Mouse (Mus musculus): Measurements from ENCODE around the gene Sik1. TPM values are rescaled to one million over a fixed set of nuclear protein-coding genes. Genes with fewer than 3 reads are reported as not detected.
"Not testable (repeated sequence)": the region's sequence is repeated elsewhere in the genome, so short reads cannot be mapped to it uniquely, and the experiment has no call there.

Gene Sik1
- 10 to 100 TPM; 16.1 to 16.7 TPM for total RNA-seq (2021)
- long read RNA-seq, experiment 1, partial matches to known transcripts = 2 of 3 reads
- long read RNA-seq, experiment 1, other reads (novel, unspliced or antisense) = 1 of 3 reads
- long read RNA-seq, experiment 2, full-length matches to known transcripts = 1 of 4 reads
- long read RNA-seq, experiment 2, partial matches to known transcripts = 2 of 4 reads
- long read RNA-seq, experiment 2, other reads (novel, unspliced or antisense) = 1 of 4 reads

DNA sequence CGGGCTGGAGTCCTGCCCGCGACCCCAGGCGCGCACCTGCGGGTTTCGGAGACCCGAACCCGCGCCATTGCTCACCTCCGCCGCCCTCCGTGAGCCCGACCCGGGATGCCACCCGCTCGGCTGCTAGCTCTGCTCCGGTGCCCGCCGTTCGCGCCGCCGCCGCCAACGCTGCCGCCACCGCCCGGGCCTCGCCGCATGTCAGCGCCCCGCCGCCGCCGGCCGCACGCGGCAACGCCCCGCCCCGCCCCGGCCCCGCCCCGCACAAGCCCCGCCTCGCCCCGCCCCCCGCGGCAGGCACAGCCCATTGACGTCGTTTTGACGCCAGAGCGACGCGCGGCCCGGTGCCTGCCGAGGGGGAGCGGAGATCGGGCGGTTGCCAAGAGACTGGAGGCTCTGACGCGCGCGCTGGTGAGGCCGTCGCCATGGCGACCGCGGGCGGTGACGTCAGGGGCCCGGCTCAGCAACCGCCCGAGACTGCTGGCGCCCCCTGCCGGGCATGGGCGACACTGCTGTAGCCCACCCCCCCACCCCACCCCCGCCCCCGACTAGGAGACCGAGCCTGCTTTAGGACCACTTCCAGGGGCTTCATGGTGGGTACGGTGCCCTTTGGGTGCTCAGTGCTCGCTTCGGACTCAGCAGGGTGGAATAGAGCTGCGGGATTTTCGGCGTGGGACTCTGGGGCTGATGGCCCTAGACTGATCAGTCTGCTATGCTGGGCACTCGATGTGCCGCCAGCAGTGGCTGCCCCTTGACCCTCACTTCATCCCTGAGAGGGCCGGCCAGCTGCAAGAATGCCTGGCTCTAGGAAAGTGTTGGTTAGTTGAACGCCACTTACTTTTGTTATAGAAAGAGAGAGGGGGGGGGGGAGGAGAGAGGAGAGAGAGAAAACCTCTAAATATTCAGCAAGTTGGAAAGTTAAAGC is at the start of gene Sik1:
Sik1 (minus strand) TSS at position 208 of the 922 bp plus-strand sequence.
- DNase-seq (ENCODE audit: low spot score in 2 of 2) = peak; percentile 95 to 99

GRCm38 (mm10) chr17:31905201-31905790 is 49.7 kb upstream of the Sik1 start:
- DNase-seq (ENCODE audit: low spot score in 2 of 2) = no peak

GRCm38 (mm10) chr17:31904036-31904435 is 48.4 kb upstream of the Sik1 start:
- DNase-seq (ENCODE audit: low spot score in 2 of 2) = no peak

DNA sequence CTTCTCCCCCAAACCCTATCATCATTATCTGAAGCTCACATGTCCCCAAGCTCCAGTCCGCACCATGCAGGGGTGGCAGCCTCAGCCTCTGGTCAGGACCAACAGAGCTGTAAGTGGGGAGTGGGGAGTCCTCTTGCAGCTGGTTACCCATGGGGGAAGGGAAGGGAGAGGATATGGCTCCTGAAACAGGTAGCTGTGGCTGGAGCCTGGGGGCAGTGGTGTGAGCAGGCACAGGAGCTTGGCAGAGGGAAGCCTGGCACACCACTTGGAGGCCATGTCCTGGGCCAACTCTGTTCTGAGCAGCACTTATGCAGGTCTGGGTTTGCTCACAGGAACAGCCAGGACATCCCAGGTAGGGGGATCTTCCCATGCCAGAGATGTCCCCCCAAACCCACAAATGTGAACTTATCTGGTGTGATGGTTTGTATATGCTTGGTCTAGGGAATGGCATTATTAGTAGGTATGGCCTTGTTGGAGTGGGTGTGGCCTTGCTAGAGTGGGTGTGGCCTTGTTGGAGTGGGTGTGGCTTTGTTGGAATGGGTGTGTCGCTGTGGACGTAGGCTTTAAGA is 47.1 kb upstream of the Sik1 start:
- DNase-seq (ENCODE audit: low spot score in 2 of 2) = no peak

GRCm38 (mm10) chr17:31901461-31902204 is 46.0 kb upstream of the Sik1 start:
- DNase-seq (ENCODE audit: low spot score in 2 of 2) = no peak

DNA sequence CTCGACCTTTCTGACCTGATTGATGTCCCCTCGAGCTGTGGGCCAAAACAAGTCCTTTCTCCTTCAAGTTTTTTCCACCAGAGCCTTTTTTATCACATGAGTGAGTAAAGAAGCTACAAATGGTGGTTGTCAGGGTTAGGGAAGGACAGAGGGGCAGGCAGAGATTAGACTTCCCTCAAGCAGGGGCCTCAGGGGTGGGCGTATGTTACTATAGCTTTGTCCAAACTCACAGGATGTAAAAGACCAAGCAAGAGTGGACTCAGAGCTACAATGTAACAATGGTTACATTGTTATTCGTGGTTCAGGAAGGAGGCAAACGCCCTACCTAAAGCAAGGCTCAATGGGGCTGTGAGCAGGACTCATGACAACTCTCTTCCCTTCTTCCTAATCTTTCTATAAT is 43.3 kb upstream of the Sik1 start:
- no peak for DNase-seq (ENCODE audit: low spot score in 2 of 2)

GRCm38 (mm10) chr17:31897186-31897793 is 41.7 kb upstream of the Sik1 start:
- DNase-seq (ENCODE audit: low spot score in 2 of 2) = no peak

- DNase-seq (ENCODE audit: low spot score in 2 of 2) = no peak
These were observed 41.1 kb upstream of the Sik1 start for GRCm38 (mm10) chr17:31896751-31897150.

- DNase-seq (ENCODE audit: low spot score in 2 of 2) = no peak
These were observed 40.7 kb upstream of the Sik1 start for GRCm38 (mm10) chr17:31896311-31896710.

- no peak for DNase-seq (ENCODE audit: low spot score in 2 of 2)
These were observed 37.9 kb upstream of the Sik1 start for GRCm38 (mm10) chr17:31893371-31894060.

DNA sequence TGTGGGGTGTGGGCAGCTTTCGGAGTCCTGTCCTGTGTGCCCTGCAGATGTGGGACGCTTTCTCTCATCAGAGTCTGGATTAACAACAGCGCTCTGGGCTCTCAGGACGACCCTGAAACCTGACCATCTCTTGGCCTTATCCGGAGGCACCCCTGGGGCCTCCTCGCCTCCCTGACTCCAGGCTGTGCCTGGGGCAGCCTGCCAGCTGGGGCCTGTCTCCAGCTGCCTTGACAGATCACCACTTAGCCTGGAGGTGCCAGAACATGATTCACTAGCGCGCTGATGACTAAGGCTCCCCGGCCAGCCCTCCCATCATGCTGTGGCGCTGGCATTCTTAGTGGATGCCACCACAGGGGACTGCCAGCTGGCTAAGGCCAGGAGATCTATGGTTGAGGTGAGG is 37.1 kb upstream of the Sik1 start:
- peak; percentile 24 to 32 for DNase-seq (ENCODE audit: low spot score in 2 of 2)

DNA sequence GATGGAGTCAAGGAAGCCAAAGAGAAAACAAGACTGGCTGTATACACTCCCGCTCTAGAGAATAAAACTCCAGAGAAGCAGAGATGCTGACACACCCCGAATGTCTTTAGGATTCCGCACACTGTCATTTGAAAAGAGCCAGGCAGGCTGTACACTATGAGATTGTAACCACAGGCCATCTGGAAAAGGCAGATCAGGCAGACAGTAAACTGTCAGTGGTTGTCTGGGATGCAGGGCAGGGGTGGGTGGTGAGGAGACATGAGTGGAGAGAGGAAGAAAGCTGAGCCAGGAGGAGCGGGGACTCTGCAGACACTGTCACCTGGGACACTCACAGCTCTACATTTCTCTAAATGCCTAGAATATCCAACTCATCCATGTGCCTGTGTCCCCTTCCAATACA is 36.3 kb upstream of the Sik1 start:
- DNase-seq (ENCODE audit: low spot score in 2 of 2) = peak; percentile 32

DNA sequence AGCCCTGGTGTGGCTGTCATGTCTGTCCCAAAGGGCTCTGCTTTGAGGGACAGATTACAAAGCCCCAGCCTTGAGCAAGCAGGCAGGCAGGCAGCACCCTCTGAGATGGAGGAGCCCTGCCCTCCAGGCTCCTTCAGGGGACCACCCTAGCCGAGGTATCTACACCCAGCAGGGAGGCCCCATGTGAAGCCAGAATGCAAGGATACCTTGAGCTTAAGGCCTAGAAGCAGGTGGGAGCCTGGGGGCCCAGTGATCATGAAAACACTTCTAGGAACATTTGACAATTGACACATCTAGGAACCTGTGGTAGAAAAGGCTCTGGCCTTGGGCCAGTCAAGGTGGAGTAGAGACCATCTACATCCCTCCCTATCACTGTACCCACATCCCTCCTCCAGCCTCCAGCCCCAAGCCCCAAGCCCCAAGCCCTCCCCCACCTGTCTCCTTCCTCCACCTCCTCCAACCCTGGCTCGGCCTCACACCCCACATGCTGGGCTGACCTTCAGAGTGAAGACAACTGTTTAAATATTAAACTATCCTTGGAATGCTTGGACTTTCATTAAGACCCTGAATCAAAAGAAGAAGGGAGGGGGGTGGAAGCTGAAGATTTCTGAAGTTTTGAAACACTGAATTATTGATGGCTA is 34.8 kb upstream of the Sik1 start:
- DNase-seq (ENCODE audit: low spot score in 2 of 2) = no peak

- DNase-seq (ENCODE audit: low spot score in 2 of 2) = no peak
These were observed 34.0 kb upstream of the Sik1 start for GRCm38 (mm10) chr17:31889446-31890201.

GRCm38 (mm10) chr17:31888540-31888939 is 32.9 kb upstream of the Sik1 start:
- no peak for DNase-seq (ENCODE audit: low spot score in 2 of 2)

- DNase-seq (ENCODE audit: low spot score in 2 of 2) = not testable (repeated sequence)
These were observed 29.1 kb upstream of the Sik1 start for GRCm38 (mm10) chr17:31884676-31885075.

- DNase-seq (ENCODE audit: low spot score in 2 of 2) = no peak
These were observed 23.8 kb upstream of the Sik1 start for GRCm38 (mm10) chr17:31879406-31879805.

DNA sequence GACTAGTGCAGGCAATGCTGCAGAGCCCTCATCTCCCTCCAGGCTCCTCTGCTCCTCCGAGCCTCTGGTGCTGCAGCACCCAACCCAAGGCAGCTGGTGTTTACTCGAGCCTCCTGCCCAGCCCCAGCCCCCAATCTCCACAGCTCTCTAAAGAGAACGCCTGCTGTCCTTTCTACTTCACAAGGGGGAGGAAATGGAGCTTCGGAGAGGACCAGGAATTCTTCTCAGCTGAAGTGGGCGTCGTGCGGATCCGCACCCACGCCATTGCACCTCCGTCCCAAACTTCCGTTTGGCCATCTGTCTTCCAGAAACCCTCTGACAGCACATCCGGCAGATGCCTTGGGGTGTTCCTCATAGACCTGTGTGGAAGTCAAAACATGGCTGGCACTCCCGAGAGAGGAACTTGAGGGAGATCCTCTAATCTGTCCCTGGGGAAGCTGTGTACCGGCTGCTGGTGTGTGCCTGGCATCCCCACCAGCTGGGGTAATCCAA is 22.1 kb upstream of the Sik1 start:
- peak; percentile 52 to 55 for DNase-seq (ENCODE audit: low spot score in 2 of 2)

- DNase-seq (ENCODE audit: low spot score in 2 of 2) = no peak
These were observed 21.6 kb upstream of the Sik1 start for GRCm38 (mm10) chr17:31877181-31877581.

All from layer of hippocampus, postnatal 14 days (tissue).